Mouse (Mus musculus) MEL (cell line): ENCODE results near the gene Cd70.

Source experiments
- CHD1 ChIP-seq: IDR thresholded peaks from 2 replicates; pipeline ENCODE4 v1.6.1; 2012; ENCODE audit warnings: low read depth, mild to moderate bottlenecking, inconsistent platforms, low read length, improper control_type of control experiment
- CTCF ChIP-seq, 3 experiments: IDR thresholded peaks in 2 of 3; conservative IDR thresholded peaks in 1 of 3; 2 replicates each; pipeline ENCODE4 v1.5.1; 2011 to 2012; ENCODE audit warnings: low read length in 3 of 3, low read depth in 2 of 3, mild to moderate bottlenecking in 2 of 3, improper control_type of control experiment in 1 of 3, inconsistent platforms in 1 of 3, mixed read lengths in 1 of 3, moderate library complexity in 1 of 3; ENCODE audit not compliant: control insufficient read depth in 1 of 3, insufficient read depth in 1 of 3, poor library complexity in 1 of 3, severe bottlenecking in 1 of 3
- E2F4 ChIP-seq: IDR thresholded peaks from 2 replicates; pipeline ENCODE4 v1.6.1; 2011; ENCODE audit warnings: low read depth, low read length, improper control_type of control experiment, borderline replicate concordance
- EP300 ChIP-seq, 2 experiments: IDR thresholded peaks; 2 replicates each; pipeline ENCODE4 v1.6.1; 2011; ENCODE audit warnings: improper control_type of control experiment in 2 of 2, low read length in 2 of 2, low read depth in 1 of 2, mild to moderate bottlenecking in 1 of 2
- ETS1 ChIP-seq: IDR thresholded peaks from 2 replicates; pipeline ENCODE4 v1.6.1; 2012; ENCODE audit warnings: low read depth, mild to moderate bottlenecking, inconsistent platforms, low read length, improper control_type of control experiment, moderate library complexity
- GATA1 ChIP-seq: IDR thresholded peaks from 2 replicates; pipeline ENCODE4 v1.6.1; 2011; ENCODE audit warnings: low read depth, low read length, improper control_type of control experiment
- MAFK ChIP-seq: IDR thresholded peaks from 2 replicates; pipeline ENCODE4 v1.6.1; 2011; ENCODE audit warnings: low read depth, mild to moderate bottlenecking, low read length, improper control_type of control experiment, borderline replicate concordance
- MAX ChIP-seq: IDR thresholded peaks from 2 replicates; pipeline ENCODE4 v1.6.1; 2011; ENCODE audit warnings: low read length, improper control_type of control experiment
- POLR2A ChIP-seq, 2 experiments: IDR thresholded peaks; 2 replicates each; pipeline ENCODE4 v1.6.1; 2011 to 2012; ENCODE audit warnings: low read length in 2 of 2, mild to moderate bottlenecking in 2 of 2, control low read depth in 1 of 2, improper control_type of control experiment in 1 of 2, low read depth in 1 of 2, moderate library complexity in 1 of 2; ENCODE audit not compliant: control insufficient read depth in 1 of 2, insufficient read depth in 1 of 2, poor library complexity in 1 of 2
- TCF12 ChIP-seq: IDR thresholded peaks from 2 replicates; pipeline ENCODE4 v1.6.1; 2014; ENCODE audit warnings: low read depth, mild to moderate bottlenecking, inconsistent platforms, low read length, improper control_type of control experiment, moderate library complexity
- USF1 ChIP-seq: IDR thresholded peaks from 2 replicates; pipeline ENCODE4 v1.6.1; 2014; ENCODE audit warnings: low read depth, mild to moderate bottlenecking, inconsistent platforms, low read length, improper control_type of control experiment, moderate library complexity
- ZC3H11A ChIP-seq: IDR thresholded peaks from 2 replicates; pipeline ENCODE4 v1.6.1; 2012; ENCODE audit warnings: low read depth, mild to moderate bottlenecking, inconsistent platforms, low read length, improper control_type of control experiment
- ZNF384 ChIP-seq: IDR thresholded peaks from 2 replicates; pipeline ENCODE4 v1.6.1; 2012; ENCODE audit warnings: low read depth, mild to moderate bottlenecking, inconsistent platforms, low read length, improper control_type of control experiment

GRCm38 (mm10) chr17:57194771-57195170 lies 45.2 kb upstream of the Cd70 start:
- TF ChIP-seq CHD1 = no peak
- no peak for TF ChIP-seq MAFK
- TF ChIP-seq ETS1 = no peak
- TF ChIP-seq CTCF (IDR thresholded peaks at IDR 0.05 in 2 of 3, conservative IDR thresholded peaks at IDR 0.05 in 1 of 3; ENCODE audit: control insufficient read depth in 1 of 3, insufficient read depth in 1 of 3, low read depth in 2 of 3, low read length in 3 of 3, poor library complexity in 1 of 3, severe bottlenecking in 1 of 3) = no peak
- no peak for TF ChIP-seq E2F4
- no peak for TF ChIP-seq TCF12
- no peak for TF ChIP-seq POLR2A (IDR thresholded peaks at IDR 0.05; ENCODE audit: control insufficient read depth in 1 of 2, insufficient read depth in 1 of 2, low read depth in 1 of 2, low read length in 2 of 2, poor library complexity in 1 of 2)
- TF ChIP-seq ZNF384 = no peak
- TF ChIP-seq USF1 = no peak
- no peak for TF ChIP-seq GATA1
- no peak for TF ChIP-seq MAX
- no peak for TF ChIP-seq ZC3H11A
- TF ChIP-seq EP300 (IDR thresholded peaks at IDR 0.05; ENCODE audit: low read depth in 1 of 2, low read length in 2 of 2) = no peak
